Mouse (Mus musculus) bone marrow, adult 2 months (tissue): Measurements from ENCODE around the gene Znhit3.

Source experiments
- CTCF ChIP-seq: fragments of 200-500 bp; IDR thresholded peaks from 2 replicates; pipeline ENCODE4 v1.5.1; 2011; ENCODE audit warnings: low read length, control low read depth; ENCODE audit not compliant: control insufficient read depth, insufficient read depth
- POLR2A ChIP-seq: fragments of 200-500 bp; IDR thresholded peaks from 2 replicates; pipeline ENCODE4 v1.6.1; 2011; ENCODE audit warnings: low read depth, mild to moderate bottlenecking, control low read depth, low read length, borderline replicate concordance; ENCODE audit not compliant: control insufficient read depth

DNA sequence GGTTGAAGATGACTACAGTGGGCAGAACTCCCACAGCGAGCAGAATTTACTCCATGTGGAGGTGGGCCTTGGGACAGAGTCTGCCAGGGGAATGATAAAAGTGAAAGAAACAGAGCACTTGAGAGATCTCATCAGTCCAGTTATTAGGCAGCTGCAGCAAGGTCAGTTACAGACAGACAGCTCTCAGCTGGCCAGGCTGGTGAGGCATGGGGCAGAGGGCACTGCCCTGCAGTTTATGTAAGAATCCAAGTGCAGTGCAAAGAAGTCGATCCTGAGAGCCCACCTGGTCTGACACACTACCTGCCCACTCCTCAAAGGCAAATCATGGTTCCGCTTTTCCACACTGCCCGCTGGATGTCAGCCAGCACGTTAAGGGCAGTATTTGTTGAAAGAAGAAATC lies 29.9 kb downstream of the Znhit3 start:
- TF ChIP-seq POLR2A (no peak), CTCF (no peak)
